Mouse (Mus musculus) kidney, embryonic 16.5 days (tissue): ENCODE measurements around the gene Dus3l. TPM values are rescaled to one million over a fixed set of nuclear protein-coding genes. Genes with fewer than 3 reads are reported as not detected.
A peak's percentile ranks its signal among the peaks of the same experiment; 100 is the strongest.

Source experiments
- ATAC-seq: fragments of 200-750 bp; cut with Nextera tagmentation; 2 replicates; pipeline ENCODE4 v1.8.0; 2017; ENCODE audit warnings: moderate TSS enrichment; ENCODE audit not compliant: low FRiP score, low TSS enrichment
- H3K27ac ChIP-seq: fragments of 300-500 bp; sonication (generic); 2 replicates; pipeline ENCODE4 v1.5.1; 2014; ENCODE audit warnings: low read length
- H3K27me3 ChIP-seq: fragments of 300-500 bp; sonication (generic); 2 replicates; pipeline ENCODE4 v1.6.1; 2014; ENCODE audit warnings: low read length, control low read depth, mixed read lengths; ENCODE audit not compliant: insufficient read depth
- H3K36me3 ChIP-seq: fragments of 300-500 bp; sonication (generic); 2 replicates; pipeline ENCODE4 v1.6.1; 2014; ENCODE audit warnings: low read length, control low read depth, mixed read lengths; ENCODE audit not compliant: insufficient read depth
- H3K4me1 ChIP-seq: fragments of 300-500 bp; sonication (generic); 2 replicates; pipeline ENCODE4 v1.6.1; 2014; ENCODE audit warnings: low read length, control low read depth, mixed read lengths; ENCODE audit not compliant: insufficient read depth
- H3K4me2 ChIP-seq: fragments of 300-500 bp; sonication (generic); replicated peaks from 2 replicates; pipeline ENCODE4 v1.6.1; 2014; ENCODE audit warnings: low read depth, low read length
- H3K4me3 ChIP-seq: fragments of 300-500 bp; sonication (generic); 2 replicates; pipeline ENCODE4 v1.5.1; 2014; ENCODE audit warnings: mild to moderate bottlenecking, low read length
- H3K9ac ChIP-seq: fragments of 300-500 bp; sonication (generic); replicated peaks from 2 replicates; pipeline ENCODE4 v1.6.1; 2014; ENCODE audit warnings: low read length
- H3K9me3 ChIP-seq: fragments of 300-500 bp; sonication (generic); 2 replicates; pipeline ENCODE4 v1.6.1; 2016; ENCODE audit warnings: low read length, control low read depth
- WGBS: fragments of 180-500 bp; shearing (Covaris S2); extraction: QIAGEN DNeasy Blood & Tissue Kit; methylation state at CpG from one replicate; pipeline ENCODE4 v1.1.7; 2014; 5-methylcytosine and 5-hydroxymethylcytosine counted together
- polyA plus RNA-seq: library from polyadenylated mRNA; unstranded; fragments of >200 nt; fragmentation: Nextera tagmentation; extraction: Ambion mirVana; gene quantifications from 2 replicates; pipeline ENCODE4 v1.2.1, GENCODE M21; 2015

Gene Dus3l
- polyA plus RNA-seq, 1 experiment from 2014 or later = 59.7 TPM

GRCm38 (mm10) chr17:56762769-56763731 lies 1.5 kb upstream of the Dus3l start:
- H3K4me1 ChIP-seq = peaks cover 26% of the 10 kb centered on the region
- no peaks in the 10 kb centered on the region for H3K27me3 ChIP-seq
- H3K27ac ChIP-seq = peak overlapping the region; percentile 85; the same call in 1 of the 2 replicates
- H3K4me3 ChIP-seq = no peak overlapping the region
- no peak overlapping the region for H3K4me2 ChIP-seq
- H3K9me3 ChIP-seq = no peaks in the 10 kb centered on the region
- whole genome bisulfite sequencing = 53% methylated on average over 27 of the region's 27 CpGs
- no peak overlapping the region for H3K9ac ChIP-seq
- ATAC-seq = no peak
- peaks cover 12% of the 10 kb centered on the region for H3K36me3 ChIP-seq

GRCm38 (mm10) chr17:56763741-56764250 lies 761 bp upstream of the Dus3l start:
- peak overlapping the region; percentile 96; the same call in 1 of the 2 replicates for H3K27ac ChIP-seq
- peak overlapping the region; percentile 80 for H3K9ac ChIP-seq
- no peak for ATAC-seq
- H3K4me1 ChIP-seq = peaks cover 26% of the 10 kb centered on the region
- H3K36me3 ChIP-seq = peaks cover 19% of the 10 kb centered on the region
- peak overlapping the region; percentile 75 for H3K4me2 ChIP-seq
- H3K4me3 ChIP-seq = peak overlapping the region; percentile 72
- 74% methylated on average over 8 of the region's 8 CpGs for WGBS
- H3K9me3 ChIP-seq = no peaks in the 10 kb centered on the region
- no peaks in the 10 kb centered on the region for H3K27me3 ChIP-seq

GRCm38 (mm10) chr17:56765431-56765830 lies 874 bp downstream of the Dus3l start:
- no peak overlapping the region for H3K27ac ChIP-seq
- 0 out of 2 replicates have a peak, but pooled peaks have one; percentile 5 for ATAC-seq

GRCm38 (mm10) chr17:56766631-56767405 lies 2.3 kb downstream of the Dus3l start:
- ATAC-seq = no peak
- no peaks in the 10 kb centered on the region for H3K27me3 ChIP-seq
- 95% methylated on average over 27 of the region's 27 CpGs for WGBS
- H3K27ac ChIP-seq = no peak overlapping the region
- H3K9ac ChIP-seq = no peak overlapping the region
- peaks cover 21% of the 10 kb centered on the region for H3K4me1 ChIP-seq
- no peak overlapping the region for H3K4me2 ChIP-seq
- H3K4me3 ChIP-seq = no peak overlapping the region
- peaks cover 41% of the 10 kb centered on the region for H3K36me3 ChIP-seq
- H3K9me3 ChIP-seq = no peaks in the 10 kb centered on the region

More at GRCm38 (mm10) chr17:56765431-56765830, 874 bp downstream of the Dus3l start:
- Histone ChIP-seq H3K9ac (peak overlapping the region; percentile 80), H3K4me3 (peak overlapping the region; percentile 72), H3K36me3 (peaks cover 34% of the 10 kb centered on the region), H3K27me3 (no peaks in the 10 kb centered on the region), H3K4me2 (peak overlapping the region; percentile 75), H3K4me1 (peaks cover 26% of the 10 kb centered on the region), H3K9me3 (no peaks in the 10 kb centered on the region)
- WGBS = 53% methylated on average over 12 of the region's 12 CpGs

GRCm38 (mm10) chr17:56767531-56768135 lies 3.1 kb downstream of the Dus3l start:
- Histone ChIP-seq H3K9ac (no peak overlapping the region), H3K27me3 (no peaks in the 10 kb centered on the region), H3K27ac (no peak overlapping the region), H3K4me1 (peaks cover 16% of the 10 kb centered on the region), H3K36me3 (peaks cover 41% of the 10 kb centered on the region), H3K9me3 (no peaks in the 10 kb centered on the region), H3K4me2 (no peak overlapping the region), H3K4me3 (no peak overlapping the region)
- whole genome bisulfite sequencing = 94% methylated on average over 29 of the region's 29 CpGs
- no peak for ATAC-seq

GRCm38 (mm10) chr17:56768941-56769340 lies 4.4 kb downstream of the Dus3l start:
- 94% methylated on average over 11 of the region's 11 CpGs for WGBS
- Histone ChIP-seq H3K4me3 (no peak overlapping the region), H3K27ac (no peak overlapping the region), H3K4me1 (peaks cover 10% of the 10 kb centered on the region), H3K36me3 (peaks cover 41% of the 10 kb centered on the region), H3K9me3 (no peaks in the 10 kb centered on the region), H3K9ac (no peak overlapping the region), H3K27me3 (no peaks in the 10 kb centered on the region), H3K4me2 (no peak overlapping the region)
- no peak for ATAC-seq

- WGBS = 83% methylated on average over 5 of the region's 5 CpGs
- Histone ChIP-seq H3K27ac (no peak within 1 kb of the TSS), H3K9ac (no peak within 1 kb of the TSS), H3K27me3 (no peaks in the 10 kb centered on the region), H3K9me3 (no peaks in the 10 kb centered on the region), H3K36me3 (peaks cover 41% of the 10 kb centered on the region), H3K4me1 (peaks cover 6% of the 10 kb centered on the region), H3K4me3 (no peak within 1 kb of the TSS), H3K4me2 (no peak within 1 kb of the TSS)
- no peak for ATAC-seq
Observed at GRCm38 (mm10) chr17:56769950-56770349, 5.4 kb downstream of the Dus3l start, which contains the start of gene Prr22. Gene Prr22 (plus strand): TSS chr17:56770250.

GRCm38 (mm10) chr17:56777568-56777967 lies 13.0 kb downstream of the Dus3l start:
- H3K36me3 ChIP-seq = no peaks in the 10 kb centered on the region
- H3K27ac ChIP-seq = no peak overlapping the region
- H3K9me3 ChIP-seq = no peaks in the 10 kb centered on the region; the same call in 1 of the 2 replicates
- H3K4me2 ChIP-seq = no peak overlapping the region
- ATAC-seq = no peak
- no peak overlapping the region for H3K9ac ChIP-seq
- 93% methylated on average over 11 of the region's 11 CpGs for WGBS
- H3K4me1 ChIP-seq = 0 out of 2 replicates have a peak, but pooled peaks cover 5% of the 10 kb centered on the region
- H3K27me3 ChIP-seq = no peaks in the 10 kb centered on the region
- H3K4me3 ChIP-seq = no peak overlapping the region

- 32% methylated on average over 3 of the region's 3 CpGs for WGBS
- peak; percentile 64 for ATAC-seq
- no peak overlapping the region for H3K4me2 ChIP-seq
- H3K9ac ChIP-seq = peak overlapping the region; percentile 3; the same call in 1 of the 2 replicates
- no peak overlapping the region for H3K4me3 ChIP-seq
- H3K27ac ChIP-seq = no peak overlapping the region
- 0 out of 2 replicates have a peak, but pooled peaks cover 5% of the 10 kb centered on the region for H3K4me1 ChIP-seq
- H3K36me3 ChIP-seq = no peaks in the 10 kb centered on the region
- H3K27me3 ChIP-seq = no peaks in the 10 kb centered on the region
- no peaks in the 10 kb centered on the region; the same call in 1 of the 2 replicates for H3K9me3 ChIP-seq
Observed at GRCm38 (mm10) chr17:56778779-56779362, 14.3 kb downstream of the Dus3l start.
